Mouse (Mus musculus) C2C12 (cell line): ENCODE data around the gene Musk.

Experiments used
- CTCF ChIP-seq: IDR thresholded peaks from one replicate; pipeline ENCODE4 v1.5.1; 2011; ENCODE audit not compliant: control insufficient read depth, insufficient read depth, insufficient read length
- MYOD1 ChIP-seq: IDR thresholded peaks from one replicate; pipeline ENCODE4 v1.6.1; 2011; ENCODE audit warnings: low read depth; ENCODE audit not compliant: control insufficient read depth, insufficient read length
- MYOG ChIP-seq: IDR thresholded peaks from one replicate; pipeline ENCODE4 v1.6.1; 2011; ENCODE audit not compliant: control insufficient read depth, insufficient read length; ENCODE audit errors: extremely low read depth
- USF1 ChIP-seq: IDR thresholded peaks from one replicate; pipeline ENCODE4 v1.6.1; 2011; ENCODE audit warnings: low read depth, mild to moderate bottlenecking, control low read depth, moderate library complexity

- TF ChIP-seq MYOD1 (no peak), MYOG (no peak), CTCF (no peak), USF1 (no peak)
These were observed 45.3 kb downstream of the Musk start for GRCm38 (mm10) chr4:58330864-58331638.
